Mouse (Mus musculus): Measurements from ENCODE around the gene Sertad1. TPM values are rescaled to one million over a fixed set of nuclear protein-coding genes. Genes with fewer than 3 reads are reported as not detected.

Sertad1 gene
- 14.4 to 44.5 TPM (median 30.3 TPM) in 3 replicates for total RNA-seq (2017)

- ATAC-seq (replicated peaks; ENCODE audit: insufficient number of reproducible peaks, low FRiP score, low TSS enrichment, poor library complexity, severe bottlenecking): peak; percentile 87
Measured at GRCm38 (mm10) chr7:27486770-27487697, at the start of gene Sertad1. Gene Sertad1, plus strand, starts transcription at chr7:27486910.

DNA sequence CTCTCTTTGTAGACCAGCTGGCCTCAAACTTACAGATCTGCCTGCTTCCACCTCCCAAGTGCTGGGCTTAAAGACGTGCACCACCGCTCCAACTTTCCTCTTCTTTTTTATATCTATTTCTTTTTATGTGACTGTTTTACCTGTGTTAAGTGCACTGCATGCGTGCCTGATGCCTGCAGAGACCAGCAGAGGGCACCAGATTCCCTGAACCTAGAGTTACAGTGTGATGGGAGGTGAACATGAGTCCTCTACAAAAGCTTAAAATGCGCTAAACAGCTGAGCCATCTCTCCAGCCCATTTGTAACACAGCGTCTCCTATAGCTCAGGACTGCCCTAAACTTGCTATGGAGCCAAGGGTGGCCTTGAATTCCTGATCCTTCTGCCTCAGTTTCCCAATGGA is 49.2 kb upstream of the Sertad1 start:
- ATAC-seq (replicated peaks; ENCODE audit: insufficient number of reproducible peaks, low FRiP score, low TSS enrichment, poor library complexity, severe bottlenecking): peak; percentile 64; the same call in 1 of the 2 replicates

DNA sequence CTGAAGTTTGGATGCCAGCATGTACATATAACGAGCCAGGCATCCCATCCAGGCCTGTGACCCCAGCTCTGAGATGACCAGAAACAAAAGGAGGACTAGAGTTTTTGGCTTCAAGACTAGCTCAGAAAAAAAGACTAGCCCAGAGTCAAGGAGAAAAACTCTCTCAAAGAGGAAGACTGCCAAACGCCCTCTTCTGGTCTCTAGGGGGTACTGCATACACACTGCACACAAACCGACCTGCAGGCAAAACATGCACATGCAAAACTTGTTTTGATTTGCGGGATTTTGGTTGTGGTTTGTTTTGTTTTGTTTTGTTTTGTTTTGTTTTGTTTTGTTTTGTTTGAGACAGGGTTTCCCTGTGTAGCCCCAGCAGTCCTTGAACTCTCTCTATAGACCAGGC is 46.7 kb upstream of the Sertad1 start:
- no peak for ATAC-seq (replicated peaks; ENCODE audit: insufficient number of reproducible peaks, low FRiP score, low TSS enrichment, poor library complexity, severe bottlenecking)

DNA sequence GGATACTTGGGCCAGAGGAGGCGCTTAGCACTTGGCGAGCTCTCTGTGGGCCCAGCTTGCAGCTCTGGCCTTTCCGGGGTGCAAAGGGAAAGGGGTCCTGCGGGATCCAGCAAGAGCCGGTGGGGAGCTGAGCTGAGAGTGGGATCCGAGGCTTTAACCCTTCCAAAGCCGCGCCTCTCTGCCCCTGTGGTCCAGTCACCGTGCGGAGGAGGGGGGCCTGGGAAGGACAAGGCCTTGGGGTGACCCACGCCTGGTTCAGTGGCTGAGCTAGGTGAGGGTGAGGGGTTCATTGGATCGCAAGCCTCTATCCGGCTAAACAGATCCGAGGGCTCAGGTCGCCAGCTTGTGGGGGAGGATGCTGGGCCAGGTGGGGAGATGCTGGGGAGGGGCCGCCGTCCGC is 40.7 kb upstream of the Sertad1 start:
- no peak for ATAC-seq (replicated peaks; ENCODE audit: insufficient number of reproducible peaks, low FRiP score, low TSS enrichment, poor library complexity, severe bottlenecking)

DNA sequence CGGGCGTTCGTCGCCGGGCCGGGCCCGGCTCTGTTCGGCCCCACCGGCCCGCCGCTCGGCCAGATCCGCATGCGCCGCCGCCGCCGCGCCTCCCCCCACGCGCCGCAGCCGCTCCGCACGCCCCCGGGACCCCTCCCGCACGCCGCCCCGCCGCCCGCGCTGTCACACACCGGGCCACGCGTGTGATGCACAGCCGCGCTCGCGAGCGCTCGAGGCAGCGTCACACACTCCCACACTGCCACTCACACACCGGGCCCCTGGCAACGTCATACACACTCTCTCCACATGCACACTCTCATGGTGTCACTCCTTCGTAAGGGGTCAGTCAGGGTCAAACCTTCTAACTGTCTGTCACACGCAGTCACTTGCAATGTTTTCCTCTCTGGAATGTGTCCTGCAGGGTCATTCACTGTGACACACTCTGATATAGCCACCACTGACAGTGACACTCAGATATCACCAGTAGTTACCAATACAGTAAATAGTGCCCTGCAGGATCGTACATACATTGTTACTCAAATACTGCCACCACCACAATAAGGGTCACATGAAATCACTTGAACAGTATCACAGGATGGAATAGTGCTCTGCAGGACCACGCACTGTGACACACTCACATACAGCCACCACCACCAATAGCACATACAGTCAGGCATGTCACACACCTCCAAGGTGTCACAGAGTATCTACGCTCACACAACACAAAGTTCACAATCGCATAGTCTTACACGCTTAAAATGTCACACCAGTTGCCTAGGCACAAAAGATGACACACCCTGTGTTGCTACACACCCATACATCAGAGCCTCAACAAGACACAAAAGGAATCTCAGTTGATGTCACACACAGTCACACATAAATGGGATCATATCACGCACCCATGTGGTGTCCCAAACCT is 39.9 kb upstream of the Sertad1 start:
- peak; percentile 0; the same call in 1 of the 2 replicates for ATAC-seq (replicated peaks; ENCODE audit: insufficient number of reproducible peaks, low FRiP score, low TSS enrichment, poor library complexity, severe bottlenecking)

DNA sequence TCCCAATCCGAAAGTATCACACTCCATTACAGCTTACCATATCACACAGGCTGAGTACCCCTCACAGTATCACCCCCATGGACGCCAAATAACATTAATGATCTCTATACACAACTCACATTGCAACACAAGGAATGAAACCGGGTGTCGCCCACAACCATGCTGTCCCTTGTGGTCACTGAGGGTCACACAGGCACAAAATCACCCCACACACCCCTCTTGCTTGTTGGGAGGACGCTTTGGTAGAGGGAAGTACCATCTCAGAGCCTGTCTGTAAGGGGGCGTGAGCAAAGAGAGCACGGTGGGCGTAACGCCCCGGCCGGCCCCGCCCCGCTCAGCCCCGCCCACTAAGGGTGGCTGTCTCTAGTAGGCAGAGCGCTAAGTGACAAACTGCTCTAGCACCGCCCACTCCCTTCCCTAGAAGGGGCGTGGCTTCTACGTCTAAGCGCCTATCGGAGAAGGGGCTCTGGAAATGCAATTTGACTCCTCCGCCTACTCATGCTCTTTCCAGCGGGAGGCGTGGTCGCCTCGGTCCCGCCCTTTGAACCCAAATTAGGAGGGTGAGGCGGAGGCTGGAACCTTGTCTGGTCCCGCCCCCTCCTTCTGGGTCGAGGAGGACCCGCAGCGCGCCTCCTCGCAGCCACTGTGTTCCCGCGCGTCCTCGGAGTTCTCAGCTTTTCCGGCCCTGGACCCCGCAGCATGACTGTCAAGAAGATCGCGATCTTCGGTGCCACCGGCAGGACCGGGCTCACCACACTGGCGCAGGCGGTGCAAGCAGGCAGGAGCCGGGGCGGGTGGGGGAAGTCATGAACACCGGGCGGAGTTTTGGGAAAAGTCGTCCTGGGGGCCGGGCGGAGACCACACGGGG is 39.1 kb upstream of the Sertad1 start, which contains the start of the genes Sptbn4 and Blvrb:
Gene Sptbn4, minus strand, starts transcription at position 268 of the 868 bp plus-strand sequence.
Gene Blvrb, plus strand, starts transcription at position 560 of the 868 bp plus-strand sequence.
- peak; percentile 90 for ATAC-seq (replicated peaks; ENCODE audit: insufficient number of reproducible peaks, low FRiP score, low TSS enrichment, poor library complexity, severe bottlenecking)

GRCm38 (mm10) chr7:27448421-27449206 is 38.1 kb upstream of the Sertad1 start:
- ATAC-seq (replicated peaks; ENCODE audit: insufficient number of reproducible peaks, low FRiP score, low TSS enrichment, poor library complexity, severe bottlenecking): no peak

GRCm38 (mm10) chr7:27449256-27449862 is 37.4 kb upstream of the Sertad1 start:
- no peak for ATAC-seq (replicated peaks; ENCODE audit: insufficient number of reproducible peaks, low FRiP score, low TSS enrichment, poor library complexity, severe bottlenecking)

DNA sequence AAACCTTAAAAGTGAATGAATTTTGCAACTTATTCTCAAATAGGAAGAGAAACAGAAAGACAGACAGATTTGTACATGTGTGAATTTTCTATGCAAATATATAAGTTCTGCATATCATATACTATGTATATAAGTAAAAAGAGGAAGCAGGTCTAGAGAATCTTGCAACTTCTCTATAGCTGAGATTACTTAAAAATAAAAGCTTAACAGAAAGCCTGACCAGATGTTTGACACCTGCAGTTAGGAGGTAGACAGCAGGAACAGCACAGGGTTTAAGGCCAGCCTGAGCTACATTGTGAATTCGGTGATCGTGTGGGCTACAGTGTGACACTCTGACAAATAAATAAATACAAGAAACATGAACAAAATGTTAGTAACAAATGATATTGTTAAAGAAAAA is 35.4 kb upstream of the Sertad1 start:
- 0 out of 2 replicates have a peak, but pooled peaks have one; percentile 7 for ATAC-seq (replicated peaks; ENCODE audit: insufficient number of reproducible peaks, low FRiP score, low TSS enrichment, poor library complexity, severe bottlenecking)

- ATAC-seq (replicated peaks; ENCODE audit: insufficient number of reproducible peaks, low FRiP score, low TSS enrichment, poor library complexity, severe bottlenecking): no peak
Measured at GRCm38 (mm10) chr7:27452206-27452770, 34.4 kb upstream of the Sertad1 start.

GRCm38 (mm10) chr7:27454461-27455121 is 32.1 kb upstream of the Sertad1 start:
- no peak for ATAC-seq (replicated peaks; ENCODE audit: insufficient number of reproducible peaks, low FRiP score, low TSS enrichment, poor library complexity, severe bottlenecking)

DNA sequence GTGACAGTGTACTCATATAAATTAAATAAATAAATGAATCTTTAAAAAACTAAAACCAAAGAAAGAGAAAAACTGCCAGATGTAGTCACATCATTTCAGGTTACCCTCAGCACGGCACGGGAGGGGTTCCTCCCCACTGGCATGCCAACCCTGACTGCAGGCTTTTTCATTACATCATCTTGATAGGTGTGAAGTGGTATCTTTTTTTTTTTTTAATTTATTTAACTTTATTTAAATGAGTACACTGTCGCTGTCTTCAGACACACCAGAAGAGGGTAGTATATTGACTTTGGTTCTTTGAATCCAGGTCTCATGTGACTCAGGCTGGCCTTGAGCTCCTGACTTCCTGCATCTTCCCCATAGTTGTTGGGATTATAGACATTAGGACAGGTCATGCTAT is 31.4 kb upstream of the Sertad1 start:
- no peak for ATAC-seq (replicated peaks; ENCODE audit: insufficient number of reproducible peaks, low FRiP score, low TSS enrichment, poor library complexity, severe bottlenecking)

DNA sequence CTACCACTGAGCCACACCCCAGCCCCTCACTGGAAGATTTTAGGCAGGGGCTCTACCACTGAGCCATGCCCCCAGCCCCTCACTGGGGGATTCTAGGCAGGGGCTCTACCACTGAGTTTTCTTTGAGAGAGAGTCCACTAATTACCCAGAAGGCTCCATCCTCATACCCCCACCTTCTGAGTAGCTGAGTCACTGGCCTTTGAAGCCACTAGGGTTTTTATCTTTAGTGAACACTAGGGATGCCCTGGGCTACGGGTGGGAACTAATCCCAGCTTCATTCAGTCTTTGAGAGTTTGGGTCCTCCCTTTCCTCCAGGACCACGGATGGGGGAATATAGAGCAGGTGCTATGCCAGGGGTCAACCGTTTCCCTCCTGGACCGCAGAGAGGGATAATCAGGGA is 28.1 kb upstream of the Sertad1 start:
- no peak for ATAC-seq (replicated peaks; ENCODE audit: insufficient number of reproducible peaks, low FRiP score, low TSS enrichment, poor library complexity, severe bottlenecking)

DNA sequence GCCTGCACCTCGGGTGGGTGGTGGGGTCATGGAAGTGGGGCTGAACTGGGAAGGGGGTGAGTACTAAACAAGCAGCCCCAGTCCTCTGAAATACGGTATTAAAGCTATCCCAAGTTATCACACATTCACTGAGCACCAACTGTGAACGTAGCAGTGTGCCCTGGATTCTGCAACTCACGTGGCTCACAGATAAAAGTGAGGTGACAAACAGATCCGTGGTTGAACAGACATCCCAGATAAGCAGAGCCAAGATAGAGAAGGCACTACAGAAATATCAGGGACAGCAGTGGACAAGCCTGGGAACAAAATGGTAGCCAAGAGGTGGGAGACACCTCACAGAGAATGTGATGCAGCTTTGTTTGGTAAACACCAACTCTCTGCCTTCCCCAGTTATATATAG is 27.1 kb upstream of the Sertad1 start:
- no peak for ATAC-seq (replicated peaks; ENCODE audit: insufficient number of reproducible peaks, low FRiP score, low TSS enrichment, poor library complexity, severe bottlenecking)

DNA sequence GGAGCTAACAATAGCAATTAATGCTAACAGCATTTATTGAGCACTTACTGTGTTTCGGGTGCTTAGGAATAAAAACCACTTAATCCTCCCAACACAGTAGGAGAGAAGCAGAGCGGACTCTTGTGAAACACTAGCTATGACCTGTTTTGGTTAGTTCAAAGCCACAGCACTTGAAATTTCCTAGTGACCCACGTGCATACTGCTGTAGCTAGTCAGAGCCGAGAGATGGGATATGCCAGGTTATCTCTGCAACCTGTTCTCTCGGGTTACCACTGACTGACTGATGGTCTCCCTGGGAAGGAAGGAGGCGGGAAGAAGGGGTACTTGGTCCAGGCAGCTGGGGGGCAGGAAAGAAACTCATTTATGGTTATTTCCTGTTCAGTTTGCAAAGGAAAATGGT is 26.2 kb upstream of the Sertad1 start:
- ATAC-seq (replicated peaks; ENCODE audit: insufficient number of reproducible peaks, low FRiP score, low TSS enrichment, poor library complexity, severe bottlenecking): no peak

GRCm38 (mm10) chr7:27467648-27468047 is 19.1 kb upstream of the Sertad1 start:
- ATAC-seq (replicated peaks; ENCODE audit: insufficient number of reproducible peaks, low FRiP score, low TSS enrichment, poor library complexity, severe bottlenecking): no peak
